Mouse (Mus musculus): ENCODE data around the gene Lmna. TPM values are rescaled to one million over a fixed set of nuclear protein-coding genes. Genes with fewer than 3 reads are reported as not detected.
A peak's percentile ranks its signal among the peaks of the same experiment; 100 is the strongest.

Gene Lmna
- total RNA-seq, 2 experiments from 2014 or later: 34.6 to 36.1 TPM

GRCm38 (mm10) chr3:88536103-88536930, 26.6 kb upstream of the Lmna start:
- TF ChIP-seq CTCF (conservative IDR thresholded peaks at IDR 0.05): 0 out of 2 replicates have a peak, but pooled peaks have one; percentile 8
- H3K27ac ChIP-seq: peak overlapping the region; percentile 70
- H3K4me3 ChIP-seq: peak overlapping the region; percentile 69
- DNase-seq (ENCODE audit: low spot score in 2 of 2): peak; percentile 53 to 69

GRCm38 (mm10) chr3:88535527-88535926, 25.8 kb upstream of the Lmna start:
- no peak for TF ChIP-seq CTCF (conservative IDR thresholded peaks at IDR 0.05)
- Histone ChIP-seq H3K27ac (no peak overlapping the region), H3K4me3 (no peak overlapping the region)

GRCm38 (mm10) chr3:88535005-88535404, 25.2 kb upstream of the Lmna start:
- DNase-seq (ENCODE audit: low spot score in 2 of 2): no peak
- Histone ChIP-seq H3K27ac (no peak overlapping the region), H3K4me3 (no peak overlapping the region)
- no peak for TF ChIP-seq CTCF (conservative IDR thresholded peaks at IDR 0.05)

More at GRCm38 (mm10) chr3:88535527-88535926, 25.8 kb upstream of the Lmna start:
- DNase-seq (ENCODE audit: low spot score in 2 of 2): no peak

- Histone ChIP-seq H3K4me3 (no peak overlapping the region), H3K27ac (no peak overlapping the region)
- no peak for TF ChIP-seq CTCF (conservative IDR thresholded peaks at IDR 0.05)
- no peak for DNase-seq (ENCODE audit: low spot score in 2 of 2)
Observed at GRCm38 (mm10) chr3:88533706-88534105, 23.9 kb upstream of the Lmna start.

- no peak for DNase-seq (ENCODE audit: low spot score in 2 of 2)
- no peak overlapping the region for H3K27ac ChIP-seq
- H3K4me3 ChIP-seq: peak overlapping the region; percentile 85
Observed at GRCm38 (mm10) chr3:88532689-88533511, 23.1 kb upstream of the Lmna start.

GRCm38 (mm10) chr3:88532299-88532674, 22.5 kb upstream of the Lmna start, which contains the start of gene Mex3a:
Gene Mex3a (plus strand): TSS chr3:88532395.
- Histone ChIP-seq H3K27ac (peak within 1 kb of the TSS; percentile 89), H3K4me3 (peak within 1 kb of the TSS; percentile 85)
- TF ChIP-seq CTCF (conservative IDR thresholded peaks at IDR 0.05): no peak
- DNase-seq (ENCODE audit: low spot score in 2 of 2): no peak

More at GRCm38 (mm10) chr3:88532689-88533511, 23.1 kb upstream of the Lmna start:
- TF ChIP-seq CTCF (conservative IDR thresholded peaks at IDR 0.05): no peak

GRCm38 (mm10) chr3:88531348-88532298, 21.9 kb upstream of the Lmna start:
- peak; percentile 85 to 87 for DNase-seq (ENCODE audit: low spot score in 2 of 2)
- Histone ChIP-seq H3K4me3 (peak overlapping the region; percentile 85), H3K27ac (peak overlapping the region; percentile 89)
- 0 out of 2 replicates have a peak, but pooled peaks have one; percentile 2 for TF ChIP-seq CTCF (conservative IDR thresholded peaks at IDR 0.05)

- H3K4me3 ChIP-seq: peak overlapping the region; percentile 85; the same call in 1 of the 2 replicates
- no peak overlapping the region for H3K27ac ChIP-seq
- no peak for DNase-seq (ENCODE audit: low spot score in 2 of 2)
- no peak for TF ChIP-seq CTCF (conservative IDR thresholded peaks at IDR 0.05)
Observed at GRCm38 (mm10) chr3:88530082-88530864, 20.5 kb upstream of the Lmna start.

GRCm38 (mm10) chr3:88529204-88530000, 19.6 kb upstream of the Lmna start:
- Histone ChIP-seq H3K27ac (no peak overlapping the region), H3K4me3 (no peak overlapping the region)
- TF ChIP-seq CTCF (conservative IDR thresholded peaks at IDR 0.05): no peak
- DNase-seq (ENCODE audit: low spot score in 2 of 2): no peak

- Histone ChIP-seq H3K4me3 (no peak overlapping the region), H3K27ac (no peak overlapping the region)
- DNase-seq (ENCODE audit: low spot score in 2 of 2): no peak
- no peak for TF ChIP-seq CTCF (conservative IDR thresholded peaks at IDR 0.05)
Observed at GRCm38 (mm10) chr3:88528646-88529045, 18.9 kb upstream of the Lmna start.

GRCm38 (mm10) chr3:88527565-88527964, 17.8 kb upstream of the Lmna start:
- H3K27ac ChIP-seq: no peak overlapping the region
- H3K4me3 ChIP-seq: no peak overlapping the region
- TF ChIP-seq CTCF (conservative IDR thresholded peaks at IDR 0.05): no peak
- no peak for DNase-seq (ENCODE audit: low spot score in 2 of 2)
